Mouse (Mus musculus) E14TG2a.4 (cell line): Measurements from ENCODE around the gene Il1r1.
A peak's percentile ranks its signal among the peaks of the same experiment; 100 is the strongest.
"Not testable (repeated sequence)": the region's sequence is repeated elsewhere in the genome, so short reads cannot be mapped to it uniquely, and the experiment has no call there.

ENCODE experiments used
- H3K27me3 ChIP-seq: 2 replicates; pipeline ENCODE4 v1.6.1; 2014; ENCODE audit warnings: low read length, control low read depth; ENCODE audit not compliant: insufficient read depth
- H3K36me3 ChIP-seq: 2 replicates; pipeline ENCODE4 v1.6.1; 2014; ENCODE audit warnings: low read length, control low read depth; ENCODE audit not compliant: insufficient read depth
- H3K4me1 ChIP-seq: replicated peaks from 2 replicates; pipeline ENCODE4 v1.6.1; 2014; ENCODE audit warnings: low read depth, low read length, control low read depth
- H3K4me3 ChIP-seq: replicated peaks from 2 replicates; pipeline ENCODE4 v1.5.1; 2014; ENCODE audit warnings: mild to moderate bottlenecking, low read length
- H3K9me3 ChIP-seq: 2 replicates; pipeline ENCODE4 v1.6.1; 2014; ENCODE audit warnings: low read length, control low read depth
- CTCF ChIP-seq: conservative IDR thresholded peaks from 2 replicates; pipeline ENCODE4 v1.5.1; 2014; ENCODE audit warnings: low read length
- NANOG ChIP-seq: IDR thresholded peaks from 2 replicates; pipeline ENCODE4 v1.6.1; 2014; ENCODE audit warnings: borderline replicate concordance, low read length, mixed read lengths
- POU5F1 ChIP-seq: IDR thresholded peaks from 2 replicates; pipeline ENCODE4 v1.6.1; 2014; ENCODE audit warnings: low read length, borderline replicate concordance

Il1r1 gene

DNA sequence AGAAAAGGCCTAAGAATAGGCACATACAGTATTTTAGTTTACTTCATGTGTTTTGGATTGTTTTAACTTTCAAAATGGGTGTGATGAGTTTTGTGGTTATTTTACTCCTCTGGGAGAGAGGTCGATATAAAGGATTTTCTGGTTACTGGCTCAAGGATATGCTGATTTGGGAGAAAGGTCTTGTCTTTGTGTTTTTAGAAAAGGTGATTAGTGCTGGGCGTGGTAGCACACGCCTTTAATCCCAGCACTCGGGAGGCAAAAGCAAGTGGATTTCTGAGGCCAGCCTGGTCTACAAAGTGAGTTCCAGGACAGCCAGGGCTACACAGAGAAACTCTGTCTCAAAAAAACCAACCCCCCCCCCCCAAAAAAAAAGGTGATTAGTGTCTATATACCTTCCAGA lies 79.4 kb downstream of the Il1r1 start:
- not testable (repeated sequence) for H3K9me3 ChIP-seq, H3K27me3 ChIP-seq, H3K36me3 ChIP-seq
- Histone ChIP-seq H3K4me3 (peak overlapping the region; percentile 20; the same call in 1 of the 2 replicates), H3K4me1 (peaks cover 32% of the 10 kb centered on the region)
- peak; percentile 61 for TF ChIP-seq NANOG

GRCm38 (mm10) chr1:40306111-40306510 lies 81.2 kb downstream of the Il1r1 start:
- Histone ChIP-seq H3K27me3 (no peaks in the 10 kb centered on the region), H3K9me3 (peaks cover 14% of the 10 kb centered on the region), H3K4me3 (no peak overlapping the region), H3K36me3 (no peaks in the 10 kb centered on the region), H3K4me1 (peaks cover 32% of the 10 kb centered on the region)
- TF ChIP-seq POU5F1, result no peak

DNA sequence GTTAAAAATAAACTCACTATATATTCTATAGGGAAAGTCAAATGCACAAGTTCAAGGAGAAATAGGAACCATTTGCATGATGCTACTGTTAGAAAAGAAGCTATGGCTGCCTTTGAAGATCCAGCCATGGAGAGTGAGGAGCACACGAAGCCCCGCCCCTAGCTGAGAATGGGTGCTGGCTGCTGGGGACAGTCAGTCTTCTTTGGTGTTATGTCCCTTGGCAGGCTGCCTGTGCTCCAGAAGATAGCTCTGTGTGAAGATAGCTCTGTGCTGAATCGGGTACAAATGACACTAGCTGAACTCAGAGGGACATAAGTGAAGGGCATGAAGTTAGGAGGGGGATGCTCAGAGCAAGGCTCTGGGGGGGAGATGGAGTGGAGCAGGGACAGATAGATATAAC lies 86.2 kb downstream of the Il1r1 start:
- H3K36me3 ChIP-seq, result no peaks in the 10 kb centered on the region
- H3K9me3 ChIP-seq, result peaks cover 8% of the 10 kb centered on the region
- peaks cover 8% of the 10 kb centered on the region; the same call in 1 of the 2 replicates for H3K27me3 ChIP-seq
- TF ChIP-seq NANOG (no peak), POU5F1 (no peak), CTCF (no peak)
- peaks cover 15% of the 10 kb centered on the region for H3K4me1 ChIP-seq
- no peak overlapping the region for H3K4me3 ChIP-seq

GRCm38 (mm10) chr1:40311625-40312024 lies 86.7 kb downstream of the Il1r1 start:
- Histone ChIP-seq H3K27me3 (peaks cover 8% of the 10 kb centered on the region; the same call in 1 of the 2 replicates), H3K36me3 (no peaks in the 10 kb centered on the region), H3K4me3 (no peak overlapping the region), H3K4me1 (peaks cover 15% of the 10 kb centered on the region), H3K9me3 (peaks cover 5% of the 10 kb centered on the region; the same call in 1 of the 2 replicates)
- no peak for TF ChIP-seq NANOG
- no peak for TF ChIP-seq POU5F1
- TF ChIP-seq CTCF, result no peak

DNA sequence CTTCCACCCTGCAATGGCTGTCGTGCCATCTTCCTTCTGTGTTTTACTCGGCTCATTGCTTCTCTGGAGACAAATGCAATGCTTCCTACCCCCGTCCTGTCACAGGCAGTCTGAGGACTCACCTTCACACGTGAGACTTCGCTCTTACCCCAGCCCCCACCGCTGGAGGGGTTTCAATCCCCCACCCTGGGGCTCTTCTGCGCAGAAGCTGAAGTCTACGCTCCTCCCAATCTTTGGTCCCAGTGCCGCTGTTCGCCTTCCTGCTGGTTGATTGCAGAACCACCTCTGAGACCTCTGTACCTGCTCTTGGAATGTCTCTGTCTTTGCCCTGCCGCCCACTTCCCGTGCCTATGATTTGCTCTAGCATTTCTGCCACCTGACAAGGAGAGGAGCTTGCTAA lies 89.1 kb downstream of the Il1r1 start:
- H3K4me1 ChIP-seq, result peaks cover 15% of the 10 kb centered on the region
- peaks cover 8% of the 10 kb centered on the region; the same call in 1 of the 2 replicates for H3K27me3 ChIP-seq
- H3K4me3 ChIP-seq, result peak overlapping the region; percentile 35
- peaks cover 5% of the 10 kb centered on the region; the same call in 1 of the 2 replicates for H3K9me3 ChIP-seq
- no peaks in the 10 kb centered on the region for H3K36me3 ChIP-seq
- TF ChIP-seq CTCF (no peak), NANOG (no peak), POU5F1 (no peak)

- no peak overlapping the region for H3K4me3 ChIP-seq
- TF ChIP-seq NANOG (no peak), CTCF (no peak), POU5F1 (no peak)
- H3K4me1 ChIP-seq, result peaks cover 13% of the 10 kb centered on the region
- H3K27me3 ChIP-seq, result peaks cover 14% of the 10 kb centered on the region
- H3K9me3 ChIP-seq, result no peaks in the 10 kb centered on the region
- no peaks in the 10 kb centered on the region for H3K36me3 ChIP-seq
Observed at GRCm38 (mm10) chr1:40317657-40318056, 92.8 kb downstream of the Il1r1 start.

GRCm38 (mm10) chr1:40321824-40322223 lies 96.9 kb downstream of the Il1r1 start:
- Histone ChIP-seq H3K4me1 (peaks cover 27% of the 10 kb centered on the region), H3K9me3 (no peaks in the 10 kb centered on the region), H3K36me3 (no peaks in the 10 kb centered on the region), H3K27me3 (peaks cover 39% of the 10 kb centered on the region), H3K4me3 (no peak overlapping the region)
- TF ChIP-seq NANOG (no peak), POU5F1 (no peak), CTCF (no peak)

- H3K4me3 ChIP-seq, result no peak overlapping the region
- TF ChIP-seq NANOG, result no peak
- no peak for TF ChIP-seq CTCF
- no peak for TF ChIP-seq POU5F1
- peaks cover 27% of the 10 kb centered on the region for H3K4me1 ChIP-seq
Observed at GRCm38 (mm10) chr1:40322543-40322942, 97.7 kb downstream of the Il1r1 start.

GRCm38 (mm10) chr1:40324457-40324856 lies 99.6 kb downstream of the Il1r1 start, which contains the start of gene Il1rl2:
TSS of gene Il1rl2 (plus strand) at chr1:40324610.
- Histone ChIP-seq H3K4me3 (peak within 1 kb of the TSS; percentile 72), H3K4me1 (peaks cover 27% of the 10 kb centered on the region), H3K9me3 (no peaks in the 10 kb centered on the region), H3K36me3 (no peaks in the 10 kb centered on the region), H3K27me3 (peaks cover 55% of the 10 kb centered on the region)
- TF ChIP-seq NANOG (no peak), CTCF (no peak), POU5F1 (no peak)

More at GRCm38 (mm10) chr1:40322543-40322942, 97.7 kb downstream of the Il1r1 start:
- Histone ChIP-seq H3K36me3 (no peaks in the 10 kb centered on the region), H3K27me3 (peaks cover 45% of the 10 kb centered on the region), H3K9me3 (no peaks in the 10 kb centered on the region)
